Mouse (Mus musculus) neural tube, embryonic 10.5 days (tissue): ENCODE data around the gene Rab30.
"Not testable (repeated sequence)": the region's sequence is repeated elsewhere in the genome, so short reads cannot be mapped to it uniquely, and the experiment has no call there.

ENCODE experiments used
- DNase-seq: peaks from one replicate; pipeline ENCODE4 v3.0.0-alpha.2; 2017; ENCODE audit warnings: low spot score; ENCODE audit errors: extremely low spot score

Rab30 gene

GRCm38 (mm10) chr7:92741152-92741860, at the start of gene Rab30:
Rab30 (plus strand) TSS chr7:92741603.
- DNase-seq = peak; percentile 92

- DNase-seq = no peak
Measured at GRCm38 (mm10) chr7:92696395-92696794, 45.0 kb upstream of the Rab30 start.

GRCm38 (mm10) chr7:92698770-92699169, 42.6 kb upstream of the Rab30 start:
- no peak for DNase-seq

GRCm38 (mm10) chr7:92703661-92704060, 37.7 kb upstream of the Rab30 start:
- no peak for DNase-seq

- DNase-seq = no peak
Measured at GRCm38 (mm10) chr7:92705534-92705933, 35.9 kb upstream of the Rab30 start.

- no peak for DNase-seq
Measured at GRCm38 (mm10) chr7:92706711-92707110, 34.7 kb upstream of the Rab30 start.

GRCm38 (mm10) chr7:92709573-92709972, 31.8 kb upstream of the Rab30 start:
- DNase-seq = no peak

GRCm38 (mm10) chr7:92711593-92711992, 29.8 kb upstream of the Rab30 start:
- DNase-seq = no peak

- no peak for DNase-seq
Measured at GRCm38 (mm10) chr7:92715055-92715454, 26.3 kb upstream of the Rab30 start.

GRCm38 (mm10) chr7:92720156-92720905, 21.1 kb upstream of the Rab30 start:
- DNase-seq = no peak

GRCm38 (mm10) chr7:92723750-92724149, 17.7 kb upstream of the Rab30 start:
- no peak for DNase-seq

GRCm38 (mm10) chr7:92724261-92724660, 17.1 kb upstream of the Rab30 start:
- no peak for DNase-seq

- DNase-seq = not testable (repeated sequence)
Measured at GRCm38 (mm10) chr7:92729583-92729982, 11.8 kb upstream of the Rab30 start.

- DNase-seq = no peak
Measured at GRCm38 (mm10) chr7:92730465-92730864, 10.9 kb upstream of the Rab30 start.

GRCm38 (mm10) chr7:92730959-92731358, 10.4 kb upstream of the Rab30 start:
- no peak for DNase-seq

GRCm38 (mm10) chr7:92732136-92732535, 9.3 kb upstream of the Rab30 start:
- no peak for DNase-seq

- no peak for DNase-seq
Measured at GRCm38 (mm10) chr7:92737560-92737959, 3.8 kb upstream of the Rab30 start.

GRCm38 (mm10) chr7:92739956-92740355, 1.4 kb upstream of the Rab30 start:
- DNase-seq = no peak

- DNase-seq = no peak
Measured at GRCm38 (mm10) chr7:92740411-92741115, 840 bp upstream of the Rab30 start.

- DNase-seq = no peak
Measured at GRCm38 (mm10) chr7:92741861-92742249, 452 bp downstream of the Rab30 start.

GRCm38 (mm10) chr7:92742341-92742741, 938 bp downstream of the Rab30 start:
- peak; percentile 37 for DNase-seq

GRCm38 (mm10) chr7:92742774-92743173, 1.4 kb downstream of the Rab30 start:
- DNase-seq = peak; percentile 55
